Mouse (Mus musculus) MEL (cell line): ENCODE data around the gene 2810021J22Rik. TPM values are rescaled to one million over a fixed set of nuclear protein-coding genes. Genes with fewer than 3 reads are reported as not detected.

Source experiments
- DNase-seq: peaks from one replicate; pipeline ENCODE4 v3.0.0; 2011; ENCODE audit warnings: low read depth, low spot score
- H3K27ac ChIP-seq: 2 replicates; pipeline ENCODE4 v1.5.1; 2012; ENCODE audit warnings: low read depth, mild to moderate bottlenecking, control low read depth, low read length, moderate library complexity; ENCODE audit not compliant: control insufficient read depth
- H3K27me3 ChIP-seq, 2 experiments: fragments of 150-350 bp in 1 of 2; sonication (generic) in 1 of 2; 2 replicates each; pipeline ENCODE4 v1.6.1; 2012; ENCODE audit warnings: low read length in 2 of 2, mild to moderate bottlenecking in 2 of 2, improper control_type of control experiment in 1 of 2, moderate library complexity in 1 of 2; ENCODE audit not compliant: insufficient read depth in 2 of 2, control insufficient read depth in 1 of 2
- H3K36me3 ChIP-seq, 2 experiments: 2 replicates each; pipeline ENCODE4 v1.6.1; 2012 to 2014; ENCODE audit warnings: low read length in 2 of 2, improper control_type of control experiment in 1 of 2, inconsistent platforms in 1 of 2, mild to moderate bottlenecking in 1 of 2; ENCODE audit not compliant: insufficient read depth in 2 of 2, control insufficient read depth in 1 of 2
- H3K4me1 ChIP-seq, 2 experiments: fragments of 150-350 bp in 1 of 2; sonication (generic) in 1 of 2; 2 replicates each; pipeline ENCODE4 v1.6.1; 2012; ENCODE audit warnings: low read length in 2 of 2, improper control_type of control experiment in 1 of 2, mild to moderate bottlenecking in 1 of 2; ENCODE audit not compliant: insufficient read depth in 2 of 2, control insufficient read depth in 1 of 2
- H3K4me3 ChIP-seq, 2 experiments: fragments of 150-350 bp in 1 of 2; sonication (generic) in 1 of 2; 2 replicates each; pipeline ENCODE4 v1.5.1; 2012; ENCODE audit warnings: low read depth in 2 of 2, low read length in 2 of 2, mild to moderate bottlenecking in 2 of 2, moderate library complexity in 2 of 2, control low read depth in 1 of 2, improper control_type of control experiment in 1 of 2; ENCODE audit not compliant: control insufficient read depth in 1 of 2, insufficient read depth in 1 of 2
- H3K79me2 ChIP-seq: 2 replicates; pipeline ENCODE4 v1.6.1; 2012; ENCODE audit warnings: mild to moderate bottlenecking, low read length, moderate library complexity; ENCODE audit not compliant: control insufficient read depth, poor library complexity, insufficient read depth
- H3K9ac ChIP-seq: 2 replicates; pipeline ENCODE4 v1.6.1; 2012; ENCODE audit warnings: low read depth, mild to moderate bottlenecking, control low read depth, low read length, moderate library complexity; ENCODE audit not compliant: control insufficient read depth, poor library complexity, severe bottlenecking
- H3K9me3 ChIP-seq: fragments of 150-350 bp; sonication (generic); replicated peaks from 2 replicates; pipeline ENCODE4 v1.6.1; 2012; ENCODE audit warnings: mild to moderate bottlenecking, low read length, improper control_type of control experiment, moderate library complexity; ENCODE audit not compliant: insufficient read depth
- BHLHE40 ChIP-seq: IDR thresholded peaks from 2 replicates; pipeline ENCODE4 v1.6.1; 2012; ENCODE audit warnings: low read depth, mild to moderate bottlenecking, inconsistent platforms, low read length, improper control_type of control experiment, borderline replicate concordance
- CTCF ChIP-seq, 3 experiments: IDR thresholded peaks in 2 of 3; conservative IDR thresholded peaks in 1 of 3; 2 replicates each; pipeline ENCODE4 v1.5.1; 2011 to 2012; ENCODE audit warnings: low read length in 3 of 3, low read depth in 2 of 3, mild to moderate bottlenecking in 2 of 3, improper control_type of control experiment in 1 of 3, inconsistent platforms in 1 of 3, mixed read lengths in 1 of 3, moderate library complexity in 1 of 3; ENCODE audit not compliant: control insufficient read depth in 1 of 3, insufficient read depth in 1 of 3, poor library complexity in 1 of 3, severe bottlenecking in 1 of 3
- ETS1 ChIP-seq: IDR thresholded peaks from 2 replicates; pipeline ENCODE4 v1.6.1; 2012; ENCODE audit warnings: low read depth, mild to moderate bottlenecking, inconsistent platforms, low read length, improper control_type of control experiment, moderate library complexity
- HCFC1 ChIP-seq: IDR thresholded peaks from 2 replicates; pipeline ENCODE4 v1.6.1; 2012; ENCODE audit warnings: low read depth, mild to moderate bottlenecking, inconsistent platforms, low read length, improper control_type of control experiment, moderate library complexity
- JUND ChIP-seq: IDR thresholded peaks from 2 replicates; pipeline ENCODE4 v1.6.1; 2011; ENCODE audit warnings: low read depth, mild to moderate bottlenecking, improper control_type of control experiment, low read length
- MAX ChIP-seq: IDR thresholded peaks from 2 replicates; pipeline ENCODE4 v1.6.1; 2011; ENCODE audit warnings: low read length, improper control_type of control experiment
- MAZ ChIP-seq: IDR thresholded peaks from 2 replicates; pipeline ENCODE4 v1.6.1; 2012; ENCODE audit warnings: low read depth, mild to moderate bottlenecking, inconsistent platforms, low read length, improper control_type of control experiment
- MEF2A ChIP-seq: IDR thresholded peaks from 2 replicates; pipeline ENCODE4 v1.6.1; 2014; ENCODE audit warnings: low read depth, mild to moderate bottlenecking, inconsistent platforms, low read length, improper control_type of control experiment; ENCODE audit not compliant: poor library complexity, insufficient replicate concordance, severe bottlenecking; ENCODE audit errors: extremely low read depth
- MXI1 ChIP-seq: IDR thresholded peaks from 2 replicates; pipeline ENCODE4 v1.6.1; 2011; ENCODE audit warnings: mild to moderate bottlenecking, low read depth, low read length, improper control_type of control experiment
- MYC ChIP-seq: IDR thresholded peaks from 2 replicates; pipeline ENCODE4 v1.6.1; 2011; ENCODE audit warnings: low read depth, mild to moderate bottlenecking, low read length, improper control_type of control experiment, moderate library complexity
- NELFE ChIP-seq: IDR thresholded peaks from 2 replicates; pipeline ENCODE4 v1.6.1; 2011; ENCODE audit warnings: low read depth, low read length, improper control_type of control experiment
- POLR2A ChIP-seq, 2 experiments: IDR thresholded peaks; 2 replicates each; pipeline ENCODE4 v1.6.1; 2011 to 2012; ENCODE audit warnings: low read length in 2 of 2, mild to moderate bottlenecking in 2 of 2, control low read depth in 1 of 2, improper control_type of control experiment in 1 of 2, low read depth in 1 of 2, moderate library complexity in 1 of 2; ENCODE audit not compliant: control insufficient read depth in 1 of 2, insufficient read depth in 1 of 2, poor library complexity in 1 of 2
- RAD21 ChIP-seq: IDR thresholded peaks from 2 replicates; pipeline ENCODE4 v1.6.1; 2011; ENCODE audit warnings: mild to moderate bottlenecking, low read depth, low read length, improper control_type of control experiment
- SIN3A ChIP-seq: IDR thresholded peaks from 2 replicates; pipeline ENCODE4 v1.6.1; 2012; ENCODE audit warnings: low read length, improper control_type of control experiment, inconsistent platforms
- SMC3 ChIP-seq: IDR thresholded peaks from 2 replicates; pipeline ENCODE4 v1.6.1; 2011; ENCODE audit warnings: low read depth, low read length, improper control_type of control experiment
- TBP ChIP-seq: IDR thresholded peaks from 2 replicates; pipeline ENCODE4 v1.8.0; 2011; ENCODE audit warnings: low read depth, low read length, improper control_type of control experiment
- UBTF ChIP-seq: IDR thresholded peaks from 2 replicates; pipeline ENCODE4 v1.6.1; 2012; ENCODE audit warnings: low read depth, mild to moderate bottlenecking, inconsistent platforms, low read length, improper control_type of control experiment, moderate library complexity, borderline replicate concordance; ENCODE audit not compliant: insufficient read depth
- polyA plus RNA-seq, 2 experiments: library from polyadenylated mRNA; stranded (reverse) in 1 of 2; unstranded in 1 of 2; fragments of >175 nt in 1 of 2; fragments of >200 nt in 1 of 2; gene quantifications; 2 replicates each; pipeline versions ENCODE4 v1.2.1 to v1.2.4; 2012; ENCODE audit warnings: low replicate concordance in 2 of 2, low read depth in 1 of 2; ENCODE audit not compliant: insufficient read length in 2 of 2, insufficient read depth in 1 of 2, missing spikeins in 1 of 2
- total RNA-seq: library from RNA; depleted of rRNA; stranded (reverse); fragments of 300-350 nt; gene quantifications from 2 replicates; pipeline ENCODE4 v1.2.3, GENCODE M21; 2012

2810021J22Rik gene
- total and polyA plus RNA-seq, 3 experiments = 5.8 to 6.2 TPM; not detected in 1

DNA sequence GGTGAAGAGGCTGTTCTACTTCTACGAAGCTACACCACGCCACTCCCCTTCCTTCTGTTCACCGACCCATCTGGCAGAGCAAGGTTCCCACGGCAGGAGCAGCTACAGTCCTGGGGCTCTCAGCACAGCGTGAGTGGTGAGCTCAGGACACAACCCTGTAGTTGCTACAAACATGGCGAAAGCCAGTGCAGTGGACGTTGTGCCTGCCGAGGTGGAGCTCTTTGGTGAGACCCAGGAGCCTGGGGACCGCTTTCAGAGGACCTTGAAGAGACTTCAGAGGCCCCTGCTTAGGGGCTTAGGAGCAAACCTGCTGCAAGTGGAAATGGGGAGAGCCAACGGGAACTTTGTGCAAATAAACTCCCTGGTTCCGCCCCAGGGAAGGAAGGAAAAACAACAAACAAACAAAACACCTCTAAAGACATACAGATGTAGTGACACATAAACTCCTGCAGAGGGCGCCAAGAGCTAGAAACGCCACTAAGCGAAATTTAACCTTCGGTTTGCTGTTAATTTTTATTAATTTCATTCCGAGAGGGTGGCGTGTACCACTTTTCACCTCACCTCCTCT lies 47.5 kb downstream of the 2810021J22Rik start (continued):
- TF ChIP-seq NELFE (peak; percentile 38; the same call in 1 of the 2 replicates), TBP (0 out of 2 replicates have a peak, but pooled peaks have one; percentile 33)

DNA sequence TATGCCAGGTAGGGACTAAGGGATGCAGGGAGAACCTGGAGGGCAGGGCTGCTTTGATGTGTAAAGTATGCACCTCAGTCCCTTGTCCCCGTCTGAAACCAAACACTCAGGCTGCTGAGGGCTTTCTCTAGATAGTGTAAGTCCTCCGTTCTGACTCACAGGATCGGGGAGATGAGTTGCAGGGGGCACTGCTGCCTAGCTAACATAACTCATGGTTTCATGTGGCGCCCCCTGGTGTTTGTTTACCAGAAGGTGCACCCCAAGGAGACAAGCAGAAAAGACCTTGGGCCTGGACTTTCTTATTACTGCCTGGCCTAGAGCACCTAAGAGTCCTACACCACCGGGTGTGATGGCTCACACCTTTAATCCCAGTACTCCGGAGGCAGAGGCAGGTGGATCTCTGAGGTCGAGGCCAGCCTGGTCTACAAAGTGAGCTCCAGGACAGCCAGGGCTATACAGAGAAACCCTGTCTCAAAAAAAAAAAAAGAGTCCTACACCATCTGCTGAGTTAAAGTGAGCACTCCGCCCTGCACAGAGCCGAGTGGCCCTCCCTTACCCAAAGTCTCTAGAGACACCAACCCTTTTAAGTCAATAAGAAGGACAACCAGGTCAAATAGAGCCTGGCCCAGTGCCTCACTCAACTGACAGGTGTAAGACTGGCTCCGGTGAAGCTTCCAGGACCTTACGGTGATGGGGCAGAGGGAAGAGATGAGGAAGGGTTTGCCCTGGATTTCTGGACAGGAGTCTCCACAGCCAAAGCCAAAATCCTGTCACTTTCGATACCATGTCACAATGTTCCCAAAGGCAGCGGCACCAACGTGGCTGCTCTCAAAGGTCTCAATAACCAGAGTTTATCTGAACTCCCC lies 50.1 kb downstream of the 2810021J22Rik start:
- no peaks in the 10 kb centered on the region for H3K79me2 ChIP-seq
- H3K4me1 ChIP-seq = peaks cover 8 to 24% of the 10 kb centered on the region in 2 experiments
- no peaks in the 10 kb centered on the region for H3K9me3 ChIP-seq
- H3K27ac ChIP-seq = peak overlapping the region; percentile 25
- peak; percentile 91 for DNase-seq
- TF ChIP-seq RAD21 (peak; percentile 36), BHLHE40 (0 out of 2 replicates have a peak, but pooled peaks have one; percentile 12), ETS1 (no peak), MYC (peak; percentile 64; the same call in 1 of the 2 replicates), POLR2A (IDR thresholded peaks at IDR 0.05; ENCODE audit: control insufficient read depth in 1 of 2, insufficient read depth in 1 of 2, low read depth in 1 of 2, low read length in 2 of 2, poor library complexity in 1 of 2) (no peak), CTCF (IDR thresholded peaks at IDR 0.05 in 2 of 3, conservative IDR thresholded peaks at IDR 0.05 in 1 of 3; ENCODE audit: control insufficient read depth in 1 of 3, insufficient read depth in 1 of 3, low read depth in 2 of 3, low read length in 3 of 3, poor library complexity in 1 of 3, severe bottlenecking in 1 of 3) (peak; percentile 70 to 89 (median 82)), SMC3 (peak; percentile 55), JUND (0 out of 2 replicates have a peak, but pooled peaks have one; percentile 39), SIN3A (peak; percentile 43; the same call in 1 of the 2 replicates), MAZ (no peak), HCFC1 (0 out of 2 replicates have a peak, but pooled peaks have one; percentile 18), MAX (0 out of 2 replicates have a peak, but pooled peaks have one; percentile 31), UBTF (no peak), MEF2A (no peak), MXI1 (peak; percentile 58; the same call in 1 of the 2 replicates)
- H3K36me3 ChIP-seq = peaks cover 0 to 16% of the 10 kb centered on the region in 2 experiments; a peak in 2 of 4 replicates
- no peaks in the 10 kb centered on the region for H3K27me3 ChIP-seq
- peak overlapping the region; percentile 25 for H3K9ac ChIP-seq
- H3K4me3 ChIP-seq = peak overlapping the region; percentile 17 to 44
